8 mouse cellular contexts compared by ENCODE assay signal in the genomic region with DNA sequence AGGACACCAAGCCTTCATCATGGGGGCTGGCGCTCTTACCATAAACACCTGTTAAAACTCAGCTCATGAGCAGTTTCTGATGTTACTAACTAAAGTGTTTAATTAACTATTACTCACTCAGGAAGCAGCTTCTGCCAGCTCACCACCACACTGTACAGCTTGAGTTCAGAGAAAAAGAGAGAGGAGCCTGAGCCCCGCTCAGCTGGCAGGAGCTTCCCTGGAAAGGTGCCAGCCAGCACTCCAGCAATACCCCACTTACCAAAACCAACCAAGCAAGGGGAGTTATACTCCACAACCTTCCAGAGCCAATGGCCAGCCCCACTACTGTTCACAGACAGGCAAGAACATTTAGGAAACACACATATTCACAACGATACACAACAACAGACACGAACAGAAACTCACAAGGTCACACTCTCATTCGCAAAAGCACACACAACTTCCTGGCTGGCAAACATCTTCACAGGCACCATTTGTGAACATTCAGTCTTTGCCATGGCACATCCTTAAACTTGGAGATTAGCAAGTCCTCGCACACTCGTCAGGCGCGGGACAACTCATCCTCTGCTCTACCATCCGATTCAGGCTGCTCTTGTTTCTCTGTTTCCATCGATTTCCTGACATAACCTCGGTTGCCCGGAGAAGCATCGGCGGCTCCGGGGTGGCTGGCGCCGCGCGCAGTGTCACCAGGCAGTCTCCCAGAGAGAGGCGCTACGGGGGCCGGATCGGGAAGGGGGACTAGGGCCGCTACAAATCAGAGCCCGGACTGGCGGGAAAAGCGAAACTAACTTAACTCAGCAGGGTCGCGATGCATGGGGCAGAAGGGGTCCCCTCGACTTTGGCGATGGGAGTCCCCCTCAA. TPM values are rescaled to one million over a fixed set of nuclear protein-coding genes. Genes with fewer than 3 reads are reported as not detected.
DNase-seq lines count a peak whose midpoint lies in the region; ATAC-seq and TF ChIP-seq lines count a peak whose summit lies in the region.

No protein-coding gene starts in this region.

- H3K9ac ChIP-seq in intestine, embryonic 15.5 days: peak overlapping the region; percentile 76
- peak overlapping the region; percentile 68 for H3K9ac ChIP-seq in midbrain, embryonic 12.5 days (replicated peaks)

- DNase-seq in cerebellum, adult 11 months: peak; percentile 29
- DNase-seq in cerebellum, adult 11-12 months: no peak
- DNase-seq in gastrocnemius, postnatal 14 days: peak; percentile 65
- DNase-seq in left cerebral cortex, postnatal 4 days: peak; percentile 79
- DNase-seq in thymus, adult 2 months: peak; percentile 52

- no peak overlapping the region for H3K27ac ChIP-seq in bone marrow macrophage, adult 2 months (ENCODE audit: insufficient read depth, low read depth, low read length)
- peak overlapping the region; percentile 79 for H3K27ac ChIP-seq in intestine, embryonic 15.5 days
- no peak overlapping the region for H3K27ac ChIP-seq in midbrain, embryonic 12.5 days (replicated peaks)
- no peak overlapping the region for H3K27ac ChIP-seq in thymus, adult 2 months (ENCODE audit: control insufficient read depth, insufficient read depth, low read length)

- peak; percentile 4; the same call in 1 of the 2 replicates for ATAC-seq in intestine, embryonic 15.5 days
- ATAC-seq in midbrain, embryonic 12.5 days (ENCODE audit: low FRiP score, low read depth): 0 out of 2 replicates have a peak, but pooled peaks have one; percentile 2

- WGBS in intestine, embryonic 15.5 days: 5% methylated on average over 32 of the region's 32 CpGs
- WGBS in midbrain, embryonic 12.5 days: 8% methylated on average over 32 of the region's 32 CpGs
- 3% methylated on average over 32 of the region's 32 CpGs for WGBS in thymus, adult 2 months

- H3K4me1 ChIP-seq in bone marrow macrophage, adult 2 months (ENCODE audit: control insufficient read depth, insufficient read depth, low read length): no peaks in the 10 kb centered on the region
- peaks cover 14% of the 10 kb centered on the region for H3K4me1 ChIP-seq in intestine, embryonic 15.5 days (replicated peaks)
- peaks cover 17% of the 10 kb centered on the region; the same call in 1 of the 2 replicates for H3K4me1 ChIP-seq in midbrain, embryonic 12.5 days
- peaks cover 14% of the 10 kb centered on the region for H3K4me1 ChIP-seq in thymus, adult 2 months (replicated peaks; ENCODE audit: control insufficient read depth, insufficient read depth, low read length)

- peaks cover 5% of the 10 kb centered on the region; the same call in 1 of the 2 replicates for H3K27me3 ChIP-seq in intestine, embryonic 15.5 days (replicated peaks)
- peaks cover 66% of the 10 kb centered on the region for H3K27me3 ChIP-seq in midbrain, embryonic 12.5 days
- no peaks in the 10 kb centered on the region; the same call in 1 of the 2 replicates for H3K27me3 ChIP-seq in thymus, adult 2 months (ENCODE audit: control insufficient read depth, insufficient read depth, low read length)

- TF ChIP-seq POLR2A in bone marrow macrophage, adult 2 months (IDR thresholded peaks at IDR 0.05; ENCODE audit: borderline replicate concordance, low read depth, low read length): no peak
- no peak for TF ChIP-seq POLR2A in thymus, adult 2 months (IDR thresholded peaks at IDR 0.05; ENCODE audit: control insufficient read depth, extremely low read depth, insufficient read depth, low read length, poor library complexity)

- no peak for TF ChIP-seq CTCF in bone marrow macrophage, adult 2 months (IDR thresholded peaks at IDR 0.05; ENCODE audit: low read depth, low read length)
- TF ChIP-seq CTCF in thymus, adult 2 months (IDR thresholded peaks at IDR 0.05; ENCODE audit: borderline replicate concordance, control insufficient read depth, extremely low read depth, insufficient read depth, low read length, poor library complexity): no peak

- H3K4me2 ChIP-seq in intestine, embryonic 15.5 days (replicated peaks): peak overlapping the region; percentile 93
- H3K4me2 ChIP-seq in midbrain, embryonic 12.5 days (replicated peaks): peak overlapping the region; percentile 99

- no peaks in the 10 kb centered on the region for H3K36me3 ChIP-seq in intestine, embryonic 15.5 days
- no peaks in the 10 kb centered on the region for H3K36me3 ChIP-seq in midbrain, embryonic 12.5 days
- H3K36me3 ChIP-seq in thymus, adult 2 months (ENCODE audit: control insufficient read depth, insufficient read depth, low read length): no peaks in the 10 kb centered on the region

- intact Hi-C loops in gastrocnemius, postnatal 14 days (cut with DNase I; ENCODE audit: low total_unique reads): no loop called here
- intact Hi-C loops in left cerebral cortex, postnatal 4 days (cut with DNase I): loop anchor here (10.0 kb wide), 1 partner anchor 99 kb away; no protein-coding TSS in a partner anchor

- H3K9me3 ChIP-seq in intestine, embryonic 15.5 days: no peaks in the 10 kb centered on the region
- no peaks in the 10 kb centered on the region for H3K9me3 ChIP-seq in midbrain, embryonic 12.5 days

- H3K4me3 ChIP-seq in bone marrow macrophage, adult 2 months (ENCODE audit: insufficient read depth, low read length): peak overlapping the region; percentile 58
- peak overlapping the region; percentile 73 for H3K4me3 ChIP-seq in intestine, embryonic 15.5 days (replicated peaks)
- H3K4me3 ChIP-seq in midbrain, embryonic 12.5 days: peak overlapping the region; percentile 59
- H3K4me3 ChIP-seq in thymus, adult 2 months (ENCODE audit: control insufficient read depth, insufficient read depth, low read length): peak overlapping the region; percentile 60

RNA-seq across cellular contexts. Expression of gene Spsb1, which starts 1.0 kb away (rescaled TPM):
- 1.2 TPM in 1 of 2 replicates, not detected in the other for polyA plus RNA-seq in bone marrow macrophage, adult 2 months (2012; ENCODE audit: insufficient read depth, insufficient read length, missing spikeins)
- total RNA-seq in gastrocnemius, postnatal 14 days (2021): 10 to 100 TPM; 12.9 to 20.1 TPM
- polyA plus RNA-seq in intestine, embryonic 15.5 days (2015; fragmentation: Nextera tagmentation; extraction: Ambion mirVana): 17.0 and 18.2 TPM in 2 replicates
- 10 to 100 TPM; 13.9 to 15.3 TPM for total RNA-seq in left cerebral cortex, postnatal 4 days (2021)
- 8.0 and 11.8 TPM in 2 replicates for polyA plus RNA-seq in midbrain, embryonic 12.5 days (2016; fragmentation: Nextera tagmentation; extraction: Ambion mirVana)
- 28.5 and 30.4 TPM in 2 replicates for polyA plus RNA-seq in thymus, adult 2 months (2012; rRNA removed)

RNA-seq across cellular contexts. Expression of gene H6pd, which starts 55.0 kb away (rescaled TPM):
- 35.4 and 41.1 TPM in 2 replicates for polyA plus RNA-seq in bone marrow macrophage, adult 2 months (2012; ENCODE audit: insufficient read depth, insufficient read length, missing spikeins)
- total RNA-seq in gastrocnemius, postnatal 14 days (2021): 10 to 100 TPM; 48.5 to 62.8 TPM
- 22.2 and 24.0 TPM in 2 replicates for polyA plus RNA-seq in intestine, embryonic 15.5 days (2015; fragmentation: Nextera tagmentation; extraction: Ambion mirVana)
- 10 to 100 TPM; 11.7 to 13.8 TPM for total RNA-seq in left cerebral cortex, postnatal 4 days (2021)
- polyA plus RNA-seq in midbrain, embryonic 12.5 days (2016; fragmentation: Nextera tagmentation; extraction: Ambion mirVana): 2.9 and 4.1 TPM in 2 replicates
- 138 and 152 TPM in 2 replicates for polyA plus RNA-seq in thymus, adult 2 months (2012; rRNA removed)
